12 mouse cellular contexts compared by ENCODE assay signal in genomic region chr2:60221236-60221635, GRCm38 (mm10). TPM values are rescaled to one million over a fixed set of nuclear protein-coding genes. Genes with fewer than 3 reads are reported as not detected.
A peak's percentile ranks its signal among the peaks of the same experiment; 100 is the strongest.
DNase-seq lines count a peak whose midpoint lies in the region; ATAC-seq and TF ChIP-seq lines count a peak whose summit lies in the region.
"Had no signal": no experiment of that assay in that cellular context is flagged by ENCODE, and none has a peak within 500 bp of the region (broad histone marks: within the 10 kb centered on the region; RNA-seq: fewer than 3 reads in every experiment).

No protein-coding gene starts in this region.

- no peak for TF ChIP-seq EP300 in lung, postnatal 0 days (IDR thresholded peaks at IDR 0.05)

- peak; percentile 36 for DNase-seq in gastrocnemius, adult 18-20 months (ENCODE audit: low spot score)
- DNase-seq in gastrocnemius, postnatal 25 days, result no peak
- peak; percentile 24 for DNase-seq in lung, postnatal 0 days (ENCODE audit: low spot score)
- no peak for DNase-seq in lung, adult 18-20 months
- DNase-seq in cerebellum, postnatal 10 days, result peak; percentile 25 to 33
- peak; percentile 34 to 47 for DNase-seq in kidney, postnatal 36 days
- DNase-seq in ovary, postnatal 14 days (ENCODE audit: low spot score), result no peak
- DNase-seq: lung, postnatal 10 days had no signal

- no peak for ATAC-seq in lung, postnatal 0 days
- ATAC-seq: midbrain, embryonic 13.5 days had no signal

- H3K4me1 ChIP-seq in lung, postnatal 0 days (ENCODE audit: insufficient read depth, low read depth, low read length), result peaks cover 12% of the 10 kb centered on the region; the same call in 1 of the 2 replicates

- H3K4me2 ChIP-seq in lung, postnatal 0 days (replicated peaks; ENCODE audit: low read depth, low read length), result no peak overlapping the region
- H3K4me2 ChIP-seq: limb, embryonic 15.5 days; midbrain, embryonic 13.5 days; neural tube, embryonic 13.5 days had no signal

- no peak overlapping the region for H3K27ac ChIP-seq in lung, postnatal 0 days (ENCODE audit: low read length)
- H3K27ac ChIP-seq: heart, adult 2 months; limb, embryonic 15.5 days; midbrain, embryonic 13.5 days; neural tube, embryonic 13.5 days had no signal

- TF ChIP-seq CTCF in lung, postnatal 0 days (IDR thresholded peaks at IDR 0.05), result no peak

- H3K9me3 ChIP-seq in lung, postnatal 0 days (ENCODE audit: low read length), result no peaks in the 10 kb centered on the region
- H3K9me3 ChIP-seq: limb, embryonic 15.5 days; midbrain, embryonic 13.5 days; neural tube, embryonic 13.5 days had no signal

- H3K36me3 ChIP-seq in lung, postnatal 0 days (ENCODE audit: insufficient read depth, low read length), result no peaks in the 10 kb centered on the region
- H3K36me3 ChIP-seq: limb, embryonic 15.5 days; neural tube, embryonic 13.5 days had no signal

- H3K9ac ChIP-seq in lung, postnatal 0 days (replicated peaks; ENCODE audit: low read depth), result no peak overlapping the region
- H3K9ac ChIP-seq: limb, embryonic 15.5 days; midbrain, embryonic 13.5 days; neural tube, embryonic 13.5 days had no signal

- no peak overlapping the region for H3K4me3 ChIP-seq in lung, postnatal 0 days (ENCODE audit: low read depth, low read length)
- H3K4me3 ChIP-seq: heart, adult 2 months; limb, embryonic 15.5 days; midbrain, embryonic 13.5 days; neural tube, embryonic 13.5 days had no signal

- no peaks in the 10 kb centered on the region for H3K27me3 ChIP-seq in lung, postnatal 0 days (replicated peaks; ENCODE audit: insufficient read depth, low read length)
- H3K27me3 ChIP-seq: limb, embryonic 15.5 days; midbrain, embryonic 13.5 days; neural tube, embryonic 13.5 days had no signal

- 44% methylated on average over 6 of the region's 6 CpGs for WGBS in lung, postnatal 0 days

RNA-seq across cellular contexts. Expression of gene March7, which starts 11.5 kb away (rescaled TPM):
- total RNA-seq in gastrocnemius, adult 18-20 months (2021), result 10 to 100 TPM; 23.2 to 26.8 TPM
- 10 to 100 TPM; 19.7 to 20.6 TPM for total RNA-seq in gastrocnemius, postnatal 25 days (2021)
- polyA plus RNA-seq in lung, postnatal 0 days (2015; fragmentation: Nextera tagmentation; extraction: Ambion mirVana), result 46.8 and 64.1 TPM in 2 replicates

RNA-seq across cellular contexts. Expression of gene Baz2b, which starts 11.6 kb away (rescaled TPM):
- total RNA-seq in gastrocnemius, adult 18-20 months (2021), result 10 to 100 TPM; 29.5 to 35.1 TPM
- total RNA-seq in gastrocnemius, postnatal 25 days (2021), result 10 to 100 TPM; 23.4 to 27.8 TPM
- 63.0 and 64.9 TPM in 2 replicates for polyA plus RNA-seq in lung, postnatal 0 days (2015; fragmentation: Nextera tagmentation; extraction: Ambion mirVana)

Comparison
In these comparisons a context has a peak if more than half of its experiments do, and no peak if none do; other contexts are left out.
1. DNase-seq: peak in gastrocnemius, adult 18-20 months (single experiment), lung, postnatal 0 days (single experiment), cerebellum, postnatal 10 days (2 of 2) and kidney, postnatal 36 days (2 of 2); none in gastrocnemius, postnatal 25 days (single experiment), lung, adult 18-20 months (0 of 2) and ovary, postnatal 14 days (single experiment).